Mouse (Mus musculus) central nervous system, embryonic 11.5 days (tissue): Measurements from ENCODE around the gene Ift80. TPM values are rescaled to one million over a fixed set of nuclear protein-coding genes. Genes with fewer than 3 reads are reported as not detected.

Source experiments
- polyA plus RNA-seq: library from polyadenylated mRNA; depleted of rRNA; stranded (reverse); fragments of >200 nt; gene quantifications from 2 replicates; pipeline ENCODE4 v1.2.3, GENCODE M21; 2012; rRNA removed

The Ift80 gene
- 21.9 and 27.0 TPM in 2 replicates for polyA plus RNA-seq

DNA sequence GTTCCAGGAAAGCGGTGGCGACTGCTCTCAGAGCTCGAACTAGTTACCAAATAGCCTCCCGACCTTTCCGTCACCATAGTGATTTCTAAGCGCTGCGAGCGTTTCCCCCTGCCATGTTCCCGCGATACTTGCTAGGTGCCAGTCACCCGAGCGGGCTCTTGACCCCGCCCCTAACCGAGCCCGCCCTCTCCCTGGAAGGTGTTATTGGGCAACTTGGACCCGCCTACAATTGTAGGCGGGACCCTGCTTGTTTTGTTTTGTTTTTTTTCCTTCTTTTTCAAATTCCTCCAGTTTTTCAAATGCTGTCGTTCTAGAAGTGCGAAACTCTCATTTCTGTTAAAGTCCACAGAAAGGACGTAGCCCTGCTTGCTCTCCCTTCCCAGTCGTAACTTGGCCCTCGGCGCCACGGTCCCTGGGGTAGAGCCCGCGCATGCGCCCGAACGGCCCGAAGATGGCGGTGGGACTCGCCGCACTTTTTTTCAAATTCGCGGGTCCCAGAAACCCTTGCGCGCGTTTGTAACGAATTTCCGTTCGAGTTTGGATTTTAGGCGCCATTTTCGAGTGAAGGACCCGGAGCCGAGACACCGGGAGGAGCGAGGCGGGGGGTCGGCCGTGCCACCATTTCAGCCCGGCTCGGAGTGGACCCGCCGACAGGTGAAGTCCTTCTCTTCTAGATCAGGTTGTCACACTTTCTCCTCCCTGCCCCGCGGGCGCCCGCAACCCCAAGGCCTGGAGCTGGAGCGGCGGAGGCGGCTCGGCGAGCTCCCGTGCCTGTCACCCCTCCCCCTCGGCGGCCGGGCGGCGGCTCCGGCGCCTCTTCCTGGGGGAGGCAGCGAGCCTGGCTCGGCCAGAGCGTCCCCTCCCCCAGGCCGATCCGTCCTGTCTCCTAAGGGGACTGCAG is at the start of gene Ift80, which contains the start of gene Smc4:
Gene Ift80, minus strand, starts transcription at position 134 of the 901 bp plus-strand sequence.
Gene Smc4, plus strand, starts transcription at position 302 of the 901 bp plus-strand sequence.

DNA sequence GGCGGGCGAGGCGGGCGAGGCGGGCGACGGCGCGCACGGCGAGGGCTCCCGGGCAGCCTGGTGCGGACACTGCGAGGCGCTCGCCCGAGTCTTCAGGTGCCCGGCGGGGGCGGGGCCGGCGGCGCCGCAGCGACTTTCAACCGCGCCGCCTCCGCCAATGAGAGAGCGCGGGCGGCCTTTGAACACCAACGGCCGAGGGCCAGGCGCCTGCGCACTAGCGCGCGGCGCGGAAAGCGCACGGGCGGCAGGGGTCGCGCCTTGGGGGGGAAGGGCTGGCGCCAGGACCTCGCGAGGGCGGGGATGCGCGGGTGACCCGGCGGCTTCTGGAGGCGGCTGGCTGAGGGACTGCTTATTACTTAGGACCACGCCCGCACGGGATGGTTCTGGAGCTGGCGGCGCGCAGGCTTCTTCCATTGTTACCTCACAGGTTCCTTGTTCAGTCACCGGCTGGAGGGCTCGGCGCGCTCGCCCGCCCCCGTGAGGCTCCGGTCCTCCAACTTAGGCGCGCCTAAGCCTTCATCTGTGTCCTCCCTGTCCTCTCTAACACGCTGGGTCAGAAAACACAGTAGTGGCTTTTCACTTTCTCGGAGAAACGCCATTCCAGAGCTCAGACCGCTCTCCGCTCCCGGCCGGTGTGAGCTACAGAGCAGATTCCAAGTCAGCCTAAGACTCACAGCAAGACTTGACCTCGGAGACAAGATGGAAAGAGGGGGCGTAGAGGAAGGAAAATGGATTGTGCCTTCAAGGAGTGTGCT is 40.5 kb upstream of the Ift80 start, which contains the start of gene Trim59:
Gene Trim59, minus strand, starts transcription at position 111 of the 755 bp plus-strand sequence.

DNA sequence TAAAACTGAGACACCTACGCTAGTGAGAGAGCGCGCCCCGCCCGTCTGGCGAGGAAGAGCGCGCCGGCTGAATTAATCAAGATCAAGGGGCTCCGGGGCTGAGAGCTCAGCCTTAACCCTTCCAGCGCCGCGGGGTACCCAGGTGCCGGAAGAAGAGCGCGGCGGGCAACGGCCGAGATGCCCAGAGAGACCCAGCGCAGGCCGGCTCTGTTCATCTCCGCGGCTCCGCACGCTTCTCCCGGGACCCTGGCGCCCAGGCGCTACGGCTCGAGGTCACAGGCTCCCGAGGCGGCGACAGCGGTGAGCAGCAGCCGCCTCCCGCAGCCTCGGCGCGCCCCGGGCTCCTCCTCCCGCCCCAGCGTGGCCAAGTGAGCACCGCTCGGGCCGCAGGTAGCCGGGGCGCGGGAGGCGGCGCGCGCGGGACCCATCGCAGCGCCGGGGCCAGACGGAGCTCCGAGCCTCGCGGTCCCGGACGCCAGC is 135.1 kb downstream of the Ift80 start, which contains the start of gene 1110032F04Rik:
Gene 1110032F04Rik, plus strand, starts transcription at position 376 of the 480 bp plus-strand sequence.

Other genes with a start within 250 kb of the Ift80 start
- 1.8 and 2.1 TPM in 2 replicates for gene 1110032F04Rik, start 135.0 kb downstream of the Ift80 start, polyA plus RNA-seq
- gene Smc4, start 168 bp upstream of the Ift80 start, polyA plus RNA-seq = 91.4 and 92.1 TPM in 2 replicates
- 40.6 and 63.3 TPM in 2 replicates for gene Trim59, start 40.2 kb upstream of the Ift80 start, polyA plus RNA-seq
- gene Kpna4, start 122.5 kb upstream of the Ift80 start, polyA plus RNA-seq = 35.8 and 40.9 TPM in 2 replicates
- gene Arl14, start 217.8 kb upstream of the Ift80 start, polyA plus RNA-seq = not detected in 2 replicates